Mouse (Mus musculus) heart, postnatal 0 days (tissue): ENCODE data around the gene Hist1h2bh. TPM values are rescaled to one million over a fixed set of nuclear protein-coding genes. Genes with fewer than 3 reads are reported as not detected.
"Not testable (repeated sequence)": the region's sequence is repeated elsewhere in the genome, so short reads cannot be mapped to it uniquely, and the experiment has no call there.

Source experiments
- ATAC-seq: fragments of 200-750 bp; cut with Nextera tagmentation; 2 replicates; pipeline ENCODE4 v1.8.0; 2017; ENCODE audit warnings: low read depth, moderate number of reproducible peaks, moderate library complexity; ENCODE audit not compliant: insufficient read depth
- DNase-seq: peaks from one replicate; pipeline ENCODE4 v3.0.0-alpha.2; 2016; ENCODE audit warnings: low spot score
- H3K27ac ChIP-seq: fragments of 300-500 bp; sonication (generic); 2 replicates; pipeline ENCODE4 v1.5.1; 2014; ENCODE audit warnings: low read depth, mild to moderate bottlenecking
- H3K27me3 ChIP-seq: fragments of 300-500 bp; sonication (generic); 2 replicates; pipeline ENCODE4 v1.6.1; 2014; ENCODE audit warnings: low read length, mixed read lengths; ENCODE audit not compliant: control insufficient read depth, insufficient read depth
- H3K36me3 ChIP-seq: fragments of 300-500 bp; sonication (generic); replicated peaks from 2 replicates; pipeline ENCODE4 v1.6.1; 2014; ENCODE audit warnings: low read length, mixed read lengths; ENCODE audit not compliant: control insufficient read depth, insufficient read depth
- H3K4me1 ChIP-seq: fragments of 300-500 bp; sonication (generic); 2 replicates; pipeline ENCODE4 v1.6.1; 2014; ENCODE audit warnings: antibody characterized with exemption; ENCODE audit not compliant: control insufficient read depth, insufficient read depth
- H3K4me2 ChIP-seq: fragments of 300-500 bp; sonication (generic); 2 replicates; pipeline ENCODE4 v1.6.1; 2014; ENCODE audit warnings: low read depth, mild to moderate bottlenecking, low read length, moderate library complexity
- H3K4me3 ChIP-seq: fragments of 300-500 bp; sonication (generic); 2 replicates; pipeline ENCODE4 v1.5.1; 2014; ENCODE audit warnings: low read depth, low read length
- H3K9ac ChIP-seq: fragments of 300-500 bp; sonication (generic); replicated peaks from 2 replicates; pipeline ENCODE4 v1.6.1; 2014; ENCODE audit warnings: low read depth, low read length, mixed read lengths
- H3K9me3 ChIP-seq: fragments of 300-500 bp; sonication (generic); replicated peaks from 2 replicates; pipeline ENCODE4 v1.6.1; 2016; ENCODE audit warnings: low read length; ENCODE audit not compliant: control insufficient read depth
- CTCF ChIP-seq: IDR thresholded peaks from 2 replicates; pipeline ENCODE4 v1.5.1; 2016; ENCODE audit warnings: antibody characterized with exemption, control low read depth, low read depth
- EP300 ChIP-seq: IDR thresholded peaks from 2 replicates; pipeline ENCODE4 v1.6.1; 2016; ENCODE audit warnings: antibody characterized with exemption, low read depth
- WGBS: fragments of 180-500 bp; shearing (Covaris S2); extraction: QIAGEN DNeasy Blood & Tissue Kit; methylation state at CpG from one replicate; pipeline ENCODE4 v1.1.7; 2014; 5-methylcytosine and 5-hydroxymethylcytosine counted together
- polyA plus RNA-seq: library from polyadenylated mRNA; unstranded; fragments of >200 nt; fragmentation: Nextera tagmentation; extraction: Ambion mirVana; gene quantifications from 2 replicates; pipeline ENCODE4 v1.2.1, GENCODE M21; 2015
- total RNA-seq: library from RNA; depleted of rRNA; stranded (reverse); fragments of >200 nt; gene quantifications from 2 replicates; pipeline ENCODE4 v1.2.3, GENCODE M21; 2014; ENCODE audit warnings: low replicate concordance; rRNA removed

Gene Hist1h2bh
- total RNA-seq: 82.5 and 133 TPM in 2 replicates
- 0.25 and 0.31 TPM in 2 replicates for polyA plus RNA-seq

DNA sequence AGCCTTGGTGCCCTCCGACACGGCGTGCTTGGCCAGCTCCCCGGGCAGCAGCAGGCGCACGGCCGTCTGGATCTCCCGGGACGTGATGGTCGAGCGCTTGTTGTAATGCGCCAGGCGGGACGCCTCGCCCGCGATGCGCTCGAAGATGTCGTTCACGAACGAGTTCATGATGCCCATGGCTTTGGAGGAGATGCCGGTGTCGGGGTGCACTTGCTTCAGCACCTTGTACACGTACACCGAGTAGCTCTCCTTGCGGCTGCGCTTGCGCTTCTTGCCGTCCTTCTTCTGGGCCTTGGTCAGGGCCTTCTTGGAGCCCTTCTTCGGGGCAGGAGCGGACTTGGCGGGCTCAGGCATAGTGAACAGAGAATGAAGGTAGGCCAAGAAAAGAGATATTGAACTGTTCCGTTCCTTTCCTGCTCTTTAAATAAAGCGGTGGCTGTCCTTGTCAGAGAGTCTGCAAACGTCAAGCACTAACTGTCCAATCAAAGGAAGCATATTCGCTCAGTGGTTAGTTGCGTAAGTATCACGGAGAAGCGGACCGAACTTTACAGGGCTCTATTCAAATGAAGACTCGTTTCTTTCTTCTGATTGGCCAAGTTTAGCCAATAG is at the start of gene Hist1h2bh:
Hist1h2bh (minus strand) TSS at position 394 of the 609 bp plus-strand sequence.
- H3K27me3 ChIP-seq, H3K36me3 ChIP-seq, H3K9me3 ChIP-seq, H3K4me1 ChIP-seq: not testable (repeated sequence)
- under 1% methylated on average over 24 of the region's 42 CpGs for WGBS
- peak; percentile 91 for ATAC-seq
- DNase-seq: peak; percentile 98
- H3K27ac ChIP-seq: peak within 1 kb of the TSS; percentile 95
- peak within 1 kb of the TSS; percentile 57 for H3K4me3 ChIP-seq
- H3K9ac ChIP-seq: peak within 1 kb of the TSS; percentile 59
- peak within 1 kb of the TSS; percentile 81 for H3K4me2 ChIP-seq

DNA sequence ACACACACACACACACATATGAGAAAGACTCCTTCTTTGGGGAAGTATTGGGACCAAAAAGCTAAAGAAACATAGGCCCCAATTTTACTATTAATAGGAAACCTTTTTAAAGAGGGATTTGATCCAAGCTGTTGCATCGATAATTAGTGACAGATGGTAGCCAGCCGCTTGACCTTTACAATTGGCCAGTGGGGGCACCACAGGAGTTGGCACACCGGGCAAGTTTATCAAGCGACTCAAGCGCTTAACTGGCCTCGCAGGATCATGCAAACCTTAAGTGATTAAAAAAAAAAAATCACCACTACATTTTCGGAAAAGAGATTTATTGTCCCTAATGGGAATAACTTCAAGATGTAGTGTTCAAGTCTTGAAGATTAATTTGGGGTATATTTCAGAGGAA is 49.4 kb upstream of the Hist1h2bh start:
- H3K4me3 ChIP-seq: no peak overlapping the region
- H3K4me1 ChIP-seq: no peaks in the 10 kb centered on the region
- no peaks in the 10 kb centered on the region for H3K9me3 ChIP-seq
- DNase-seq (no peak), ATAC-seq (no peak)
- no peaks in the 10 kb centered on the region for H3K36me3 ChIP-seq
- H3K27me3 ChIP-seq: no peaks in the 10 kb centered on the region
- H3K4me2 ChIP-seq: no peak overlapping the region
- 82% methylated on average over 7 of the region's 7 CpGs for WGBS
- H3K9ac ChIP-seq: no peak overlapping the region
- peak overlapping the region; percentile 61; the same call in 1 of the 2 replicates for H3K27ac ChIP-seq
- TF ChIP-seq EP300 (no peak), CTCF (no peak)

DNA sequence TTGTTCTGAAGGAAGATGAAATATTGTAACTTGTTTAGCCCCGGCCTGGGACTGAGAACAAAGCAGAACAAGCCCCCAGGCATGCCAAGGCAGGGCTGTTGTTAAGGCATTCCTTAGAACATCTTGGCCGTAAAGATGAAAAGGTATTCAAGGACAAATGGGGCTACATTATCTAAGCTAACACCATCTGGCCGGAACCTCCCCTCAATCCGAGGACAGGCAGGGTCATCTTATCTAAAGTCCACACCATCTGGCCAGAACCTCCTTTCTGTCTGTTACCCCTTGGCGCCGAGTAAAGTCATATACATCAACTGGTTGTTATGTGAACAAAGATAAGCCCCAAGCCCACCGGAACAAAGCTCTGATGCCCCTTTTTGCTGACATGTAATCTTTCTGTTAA is 48.7 kb upstream of the Hist1h2bh start:
- not testable (repeated sequence) for ATAC-seq, H3K36me3 ChIP-seq, H3K27ac ChIP-seq, H3K4me3 ChIP-seq, H3K9me3 ChIP-seq, DNase-seq, H3K4me1 ChIP-seq, H3K4me2 ChIP-seq, H3K9ac ChIP-seq, H3K27me3 ChIP-seq
- WGBS: 64% methylated on average over 7 of the region's 7 CpGs

DNA sequence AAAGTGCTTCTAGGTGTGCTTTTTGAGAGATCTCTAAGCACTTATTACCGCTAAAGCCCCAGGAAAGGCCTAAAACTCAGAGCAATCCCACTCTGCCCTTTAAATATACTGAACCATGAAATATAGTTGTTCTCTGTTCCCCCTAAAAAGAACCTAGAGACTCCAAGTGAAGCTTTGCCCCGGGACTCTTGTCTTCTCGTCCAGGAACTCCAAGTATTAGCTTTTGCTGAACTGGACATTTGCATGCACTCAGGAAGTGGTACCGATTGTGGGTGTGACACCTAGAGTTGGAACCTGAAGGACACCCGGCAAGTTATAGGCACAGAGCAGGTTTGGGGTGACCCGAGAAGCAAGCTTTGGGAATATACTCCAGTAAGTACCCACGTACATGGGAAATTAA is 48.0 kb upstream of the Hist1h2bh start:
- TF ChIP-seq CTCF (no peak), EP300 (no peak)
- no peaks in the 10 kb centered on the region for H3K9me3 ChIP-seq

DNA sequence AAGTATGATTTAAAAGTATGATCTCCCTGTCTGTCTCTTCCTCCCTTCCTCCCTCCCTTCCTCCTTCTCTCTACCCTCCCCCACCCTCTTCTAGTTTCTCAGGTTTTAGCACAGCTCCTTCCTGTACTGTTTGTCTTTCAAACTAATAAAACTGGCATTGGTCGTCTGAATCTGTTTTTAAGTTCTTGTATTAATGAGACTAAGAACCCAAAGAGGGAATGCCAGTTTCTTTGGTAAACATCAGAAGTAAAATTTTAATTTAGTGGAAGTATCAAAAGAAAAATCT is 43.7 kb upstream of the Hist1h2bh start:
- Histone ChIP-seq H3K4me3 (peak overlapping the region; percentile 62), H3K4me1 (peaks cover 21% of the 10 kb centered on the region; the same call in 1 of the 2 replicates), H3K27me3 (no peaks in the 10 kb centered on the region), H3K27ac (peak overlapping the region; percentile 99), H3K9me3 (no peaks in the 10 kb centered on the region), H3K9ac (peak overlapping the region; percentile 64), H3K4me2 (peak overlapping the region; percentile 74), H3K36me3 (no peaks in the 10 kb centered on the region)
- ATAC-seq (no peak), DNase-seq (peak; percentile 5)
- WGBS: 10% methylated on average over 1 of the region's 1 CpGs
- TF ChIP-seq CTCF (no peak), EP300 (no peak)

More for the DNA sequence above, 48.0 kb upstream of the Hist1h2bh start:
- Histone ChIP-seq H3K9ac (no peak overlapping the region), H3K4me1 (0 out of 2 replicates have a peak, but pooled peaks cover 4% of the 10 kb centered on the region), H3K4me3 (no peak overlapping the region), H3K27ac (no peak overlapping the region), H3K27me3 (no peaks in the 10 kb centered on the region), H3K4me2 (no peak overlapping the region), H3K36me3 (no peaks in the 10 kb centered on the region)
- WGBS: 89% methylated on average over 7 of the region's 7 CpGs
- no peak for DNase-seq
- no peak for ATAC-seq
